Mouse (Mus musculus) CH12.LX (cell line): ENCODE measurements at regions not wholly inside any gene's neighbourhood (a gene's known extent, or its start where the extent isn't known, plus 50 kb on each side); places are given as distances from the start of the nearest gene placed in this dataset.

ENCODE experiments used
- DNase-seq: peaks from one replicate; pipeline ENCODE4 v3.0.0-alpha.2; 2013; ENCODE audit errors: extremely low read depth
- H3K27ac ChIP-seq: 2 replicates; pipeline ENCODE4 v1.5.1; 2012; ENCODE audit warnings: low read depth, mild to moderate bottlenecking, control low read depth, moderate library complexity; ENCODE audit not compliant: insufficient read depth
- H3K27me3 ChIP-seq: replicated peaks from 2 replicates; pipeline ENCODE3; 2012; ENCODE audit warnings: inconsistent platforms
- H3K36me3 ChIP-seq, 2 experiments: replicated peaks in 1 of 2; 2 replicates each; pipeline versions ENCODE3 to v1.6.1; 2012; ENCODE audit warnings: inconsistent platforms in 1 of 2, low read length in 1 of 2, mild to moderate bottlenecking in 1 of 2, mixed read lengths in 1 of 2, moderate library complexity in 1 of 2; ENCODE audit not compliant: control insufficient read depth in 1 of 2, insufficient read depth in 1 of 2
- H3K4me1 ChIP-seq, 2 experiments: 2 replicates each; pipeline ENCODE4 v1.6.1; 2012; ENCODE audit warnings: inconsistent platforms in 1 of 2, moderate library complexity in 1 of 2; ENCODE audit not compliant: insufficient read depth in 2 of 2, control insufficient read depth in 1 of 2
- H3K4me2 ChIP-seq: 2 replicates; pipeline ENCODE4 v1.6.1; 2012; ENCODE audit warnings: low read depth, mild to moderate bottlenecking, control low read depth; ENCODE audit not compliant: poor library complexity, insufficient read depth, severe bottlenecking
- H3K4me3 ChIP-seq, 3 experiments: fragments of 150-350 bp in 1 of 3; sonication (generic) in 1 of 3; replicated peaks in 1 of 3; 2 replicates each; pipeline versions ENCODE3 to v1.5.1; 2011 to 2012; ENCODE audit warnings: low read depth in 2 of 3, low read length in 2 of 3, mild to moderate bottlenecking in 2 of 3, moderate library complexity in 2 of 3, control low read depth in 1 of 3, improper control_type of control experiment in 1 of 3, inconsistent platforms in 1 of 3, mixed read lengths in 1 of 3; ENCODE audit not compliant: poor library complexity in 1 of 3
- H3K79me2 ChIP-seq: replicated peaks from 2 replicates; pipeline ENCODE4 v1.6.1; 2012; ENCODE audit warnings: mild to moderate bottlenecking, moderate library complexity; ENCODE audit not compliant: control insufficient read depth, poor library complexity, insufficient read depth, severe bottlenecking; ENCODE audit errors: extremely low read depth
- H3K9ac ChIP-seq: 2 replicates; pipeline ENCODE4 v1.6.1; 2012; ENCODE audit warnings: low read depth, mild to moderate bottlenecking, control low read depth, moderate library complexity; ENCODE audit not compliant: insufficient read depth
- H3K9me3 ChIP-seq: replicated peaks from 2 replicates; pipeline ENCODE3; 2012; ENCODE audit warnings: low read length, inconsistent platforms, mixed read lengths
- ELF1 ChIP-seq: IDR thresholded peaks from 2 replicates; pipeline ENCODE4 v1.6.1; 2014; ENCODE audit warnings: low read depth, mild to moderate bottlenecking, inconsistent platforms, low read length, improper control_type of control experiment
- ETS1 ChIP-seq: conservative IDR thresholded peaks from 2 replicates; pipeline ENCODE4 v1.6.1; 2012; ENCODE audit warnings: low read depth, mild to moderate bottlenecking, inconsistent platforms, low read length, improper control_type of control experiment, moderate library complexity
- GABPA ChIP-seq: IDR thresholded peaks from 2 replicates; pipeline ENCODE4 v1.6.1; 2012; ENCODE audit warnings: low read depth, low read length, improper control_type of control experiment, inconsistent platforms; ENCODE audit not compliant: insufficient replicate concordance
- JUN ChIP-seq: IDR thresholded peaks from 2 replicates; pipeline ENCODE4 v1.6.1; 2011; ENCODE audit warnings: low read depth, mild to moderate bottlenecking, low read length, improper control_type of control experiment, moderate library complexity; ENCODE audit not compliant: insufficient read depth
- JUND ChIP-seq: conservative IDR thresholded peaks from 2 replicates; pipeline ENCODE4 v1.6.1; 2011; ENCODE audit warnings: low read depth, low read length, improper control_type of control experiment
- KAT2A ChIP-seq: IDR thresholded peaks from 2 replicates; pipeline ENCODE4 v1.6.1; 2012; ENCODE audit warnings: low read length, improper control_type of control experiment, inconsistent platforms; ENCODE audit not compliant: insufficient replicate concordance
- MAFK ChIP-seq: IDR thresholded peaks from 2 replicates; pipeline ENCODE4 v1.6.1; 2011; ENCODE audit warnings: low read length, improper control_type of control experiment; ENCODE audit not compliant: insufficient replicate concordance
- MAX ChIP-seq: IDR thresholded peaks from 2 replicates; pipeline ENCODE4 v1.6.1; 2011; ENCODE audit warnings: low read length, improper control_type of control experiment
- MAZ ChIP-seq: IDR thresholded peaks from 2 replicates; pipeline ENCODE4 v1.6.1; 2012; ENCODE audit warnings: low read depth, mild to moderate bottlenecking, inconsistent platforms, low read length, improper control_type of control experiment, moderate library complexity
- MEF2A ChIP-seq: IDR thresholded peaks from 2 replicates; pipeline ENCODE4 v1.6.1; 2014; ENCODE audit warnings: low read depth, mild to moderate bottlenecking, inconsistent platforms, low read length, improper control_type of control experiment, borderline replicate concordance
- MYC ChIP-seq: IDR thresholded peaks from 2 replicates; pipeline ENCODE4 v1.6.1; 2011; ENCODE audit warnings: low read depth, mild to moderate bottlenecking, improper control_type of control experiment, low read length
- NELFE ChIP-seq: IDR thresholded peaks from 2 replicates; pipeline ENCODE4 v1.6.1; 2011; ENCODE audit warnings: low read depth, low read length, improper control_type of control experiment
- NRF1 ChIP-seq: IDR thresholded peaks from 2 replicates; pipeline ENCODE4 v1.6.1; 2014; ENCODE audit warnings: low read depth, mild to moderate bottlenecking, inconsistent platforms, low read length, improper control_type of control experiment, moderate library complexity
- POLR2A ChIP-seq: IDR thresholded peaks from 2 replicates; pipeline ENCODE4 v1.6.1; 2011; ENCODE audit warnings: low read depth, mild to moderate bottlenecking, improper control_type of control experiment, low read length
- POLR2AphosphoS2 ChIP-seq: IDR thresholded peaks from 2 replicates; pipeline ENCODE4 v1.6.1; 2011; ENCODE audit warnings: low read depth, low read length, improper control_type of control experiment
- SIN3A ChIP-seq: IDR thresholded peaks from 2 replicates; pipeline ENCODE4 v1.6.1; 2012; ENCODE audit warnings: low read length, improper control_type of control experiment, inconsistent platforms
- TBP ChIP-seq: conservative IDR thresholded peaks from 2 replicates; pipeline ENCODE4 v1.6.1; 2011; ENCODE audit warnings: low read depth, low read length, improper control_type of control experiment
- TCF12 ChIP-seq: IDR thresholded peaks from 2 replicates; pipeline ENCODE4 v1.6.1; 2014; ENCODE audit warnings: low read depth, mild to moderate bottlenecking, inconsistent platforms, low read length, improper control_type of control experiment
- USF1 ChIP-seq: IDR thresholded peaks from 2 replicates; pipeline ENCODE4 v1.6.1; 2014; ENCODE audit warnings: low read depth, mild to moderate bottlenecking, inconsistent platforms, low read length, improper control_type of control experiment
- USF2 ChIP-seq: conservative IDR thresholded peaks from 2 replicates; pipeline ENCODE4 v1.6.1; 2011; ENCODE audit warnings: low read depth, low read length, improper control_type of control experiment
- dilution Hi-C: fragments of 300-500 bp; cut with MboI; formaldehyde crosslinking; loops from 2 replicates; pipeline ENCODE4 v1.14.3; 2020; ENCODE audit warnings: low sequenced_read_pairs; ENCODE audit not compliant: extremely low pct_unique_long_range_greater_than_20kb, extremely low pct_ligation_motif_present
- in situ Hi-C: fragments of 300-500 bp; cut with MboI; formaldehyde crosslinking; loops from 3 replicates; pipeline ENCODE4 v1.14.3; 2019; ENCODE audit warnings: low sequenced_read_pairs, low pct_ligation_motif_present, low pct_unique_long_range_greater_than_20kb, mixed read lengths

DNA sequence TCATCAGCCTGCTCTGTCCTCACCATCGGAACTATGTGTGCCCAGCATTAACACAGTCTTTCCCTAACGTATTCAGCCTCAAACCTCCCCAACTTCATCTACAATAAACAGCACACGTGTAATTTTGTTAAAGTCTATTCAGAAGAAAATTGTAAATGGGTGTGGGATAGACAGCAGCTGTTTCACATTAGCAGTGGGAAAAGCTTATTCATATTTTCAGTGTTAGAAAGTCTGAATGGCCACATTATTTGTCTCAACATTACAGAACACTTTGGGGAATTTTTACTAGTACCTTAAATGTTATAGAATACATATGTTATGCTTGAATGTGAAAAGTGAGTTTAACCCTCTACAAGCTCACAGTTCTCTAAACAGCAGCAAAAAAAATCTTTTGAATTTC is 266.8 kb upstream of the Mad2l1 start:
- Histone ChIP-seq H3K36me3 (no peaks in the 10 kb centered on the region), H3K27me3 (no peaks in the 10 kb centered on the region), H3K9ac (no peak overlapping the region), H3K4me3 (no peak overlapping the region), H3K4me1 (no peaks in the 10 kb centered on the region), H3K9me3 (no peaks in the 10 kb centered on the region), H3K27ac (no peak overlapping the region), H3K4me2 (no peak overlapping the region), H3K79me2 (no peaks in the 10 kb centered on the region)
- in situ Hi-C loops, result no loop called here
- no peak for TF ChIP-seq USF1
- TF ChIP-seq JUN, result no peak
- no peak for TF ChIP-seq MEF2A
- TF ChIP-seq JUND, result no peak
- no peak for TF ChIP-seq NELFE
- no peak for TF ChIP-seq NRF1
- no peak for TF ChIP-seq ELF1
- TF ChIP-seq MAX, result no peak
- TF ChIP-seq TCF12, result no peak
- no peak for TF ChIP-seq ETS1
- TF ChIP-seq MYC, result no peak
- no peak for TF ChIP-seq POLR2A
- TF ChIP-seq MAZ, result no peak
- no peak for TF ChIP-seq KAT2A
- TF ChIP-seq GABPA, result no peak
- no peak for TF ChIP-seq USF2
- TF ChIP-seq TBP, result no peak
- TF ChIP-seq POLR2AphosphoS2, result no peak
- DNase-seq, result no peak
- dilution Hi-C loops, result no loop called here

DNA sequence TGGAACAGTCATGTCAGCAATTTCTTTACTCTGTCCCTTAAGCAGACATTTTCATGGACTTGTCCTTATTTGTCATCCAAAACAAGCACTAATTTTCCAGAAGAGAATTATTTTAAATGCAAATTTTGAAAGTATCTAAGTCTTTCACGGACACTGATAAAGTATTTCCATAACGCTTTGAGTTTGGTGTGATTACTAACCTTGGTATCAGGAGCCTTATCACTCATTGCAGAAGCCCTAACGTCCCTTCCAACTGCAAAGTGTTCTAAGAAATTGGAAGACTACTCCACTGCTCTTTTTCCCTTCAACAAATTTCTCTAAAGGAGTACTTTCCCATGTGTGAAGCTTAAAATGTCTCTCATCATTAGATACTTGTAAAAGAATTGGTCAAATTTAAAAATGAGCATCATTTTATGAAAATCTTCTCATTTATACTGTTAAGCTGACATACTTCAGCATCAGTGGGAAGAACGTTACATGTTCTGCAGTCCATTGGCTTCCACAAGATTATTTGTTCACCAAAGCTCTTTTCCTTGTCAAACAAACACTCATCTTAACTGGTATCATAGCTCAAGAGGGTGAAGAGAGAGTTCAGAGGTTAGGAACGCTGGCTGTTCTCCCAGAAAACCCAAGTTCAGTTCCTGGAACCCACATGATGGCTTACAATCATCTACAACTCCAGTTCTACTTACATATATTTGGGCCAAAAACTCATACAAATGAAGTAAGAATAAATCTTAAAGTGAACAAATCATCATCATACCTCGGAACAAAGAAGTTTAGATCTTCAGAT is 263.6 kb upstream of the Mad2l1 start:
- in situ Hi-C loops (no loop called here), dilution Hi-C loops (no loop called here)
- Histone ChIP-seq H3K9me3 (no peaks in the 10 kb centered on the region), H3K4me1 (peaks cover 0 to 7% of the 10 kb centered on the region in 2 experiments; a peak in 2 of 4 replicates), H3K27me3 (no peaks in the 10 kb centered on the region), H3K4me3 (no peak overlapping the region), H3K79me2 (no peaks in the 10 kb centered on the region), H3K36me3 (no peaks in the 10 kb centered on the region), H3K27ac (no peak overlapping the region), H3K9ac (no peak overlapping the region), H3K4me2 (no peak overlapping the region)
- no peak for DNase-seq
- no peak for TF ChIP-seq SIN3A
- TF ChIP-seq MAFK, result 0 out of 2 replicates have a peak, but pooled peaks have one; percentile 20
